Mouse (Mus musculus) megakaryocyte-erythroid progenitor cell, adult 5-6 weeks (primary cell): Measurements from ENCODE around the gene Elovl6. TPM values are rescaled to one million over a fixed set of nuclear protein-coding genes. Genes with fewer than 3 reads are reported as not detected.

Experiments used
- ATAC-seq: replicated peaks from 2 replicates; pipeline ENCODE4 v1.8.0; 2016; ENCODE audit warnings: mild to moderate bottlenecking, inconsistent platforms; ENCODE audit not compliant: severe bottlenecking, poor library complexity, low FRiP score, low TSS enrichment
- total RNA-seq, 2 experiments: library from RNA; stranded (forward) in 1 of 2; stranded (reverse) in 1 of 2; fragments of 200-1000, 215-1000 nt in 1 of 2; fragments of >200 nt in 1 of 2; fragmentation: Nextera tagmentation in 1 of 2; gene quantifications; 2 replicates each; pipeline ENCODE4 v1.2.3; 2014 to 2017

Gene Elovl6
- total RNA-seq, 2 experiments from 2014 or later = 15.8 to 19.4 TPM

- no peak for ATAC-seq
These were observed 58.5 kb downstream of the Elovl6 start for GRCm38 (mm10) chr3:129590548-129591226.

GRCm38 (mm10) chr3:129591251-129591650 lies 59.1 kb downstream of the Elovl6 start:
- no peak for ATAC-seq

- ATAC-seq = no peak
These were observed 59.6 kb downstream of the Elovl6 start for GRCm38 (mm10) chr3:129591761-129592160.

GRCm38 (mm10) chr3:129593001-129593400 lies 60.8 kb downstream of the Elovl6 start:
- no peak for ATAC-seq

- no peak for ATAC-seq
These were observed 61.6 kb downstream of the Elovl6 start for GRCm38 (mm10) chr3:129593735-129594134.

GRCm38 (mm10) chr3:129596098-129596497 lies 63.9 kb downstream of the Elovl6 start:
- ATAC-seq = no peak

- ATAC-seq = peak; percentile 55; the same call in 1 of the 2 replicates
These were observed 70.1 kb downstream of the Elovl6 start for GRCm38 (mm10) chr3:129602289-129602688.

- no peak for ATAC-seq
These were observed 73.3 kb downstream of the Elovl6 start for GRCm38 (mm10) chr3:129605487-129605886.

- no peak for ATAC-seq
These were observed 73.8 kb downstream of the Elovl6 start for GRCm38 (mm10) chr3:129605934-129606333.

- ATAC-seq = peak; percentile 42; the same call in 1 of the 2 replicates
These were observed 79.5 kb downstream of the Elovl6 start for GRCm38 (mm10) chr3:129611626-129612025.

GRCm38 (mm10) chr3:129612311-129613097 lies 80.3 kb downstream of the Elovl6 start:
- ATAC-seq = 0 out of 2 replicates have a peak, but pooled peaks have one; percentile 27

GRCm38 (mm10) chr3:129613756-129614155 lies 81.6 kb downstream of the Elovl6 start:
- ATAC-seq = peak; percentile 60

GRCm38 (mm10) chr3:129614216-129614615 lies 82.1 kb downstream of the Elovl6 start:
- ATAC-seq = no peak

- no peak for ATAC-seq
These were observed 85.3 kb downstream of the Elovl6 start for GRCm38 (mm10) chr3:129617450-129617849.

- no peak for ATAC-seq
These were observed 87.1 kb downstream of the Elovl6 start for GRCm38 (mm10) chr3:129619194-129619775.

GRCm38 (mm10) chr3:129620802-129621201 lies 88.6 kb downstream of the Elovl6 start:
- peak; percentile 72 for ATAC-seq

GRCm38 (mm10) chr3:129621255-129621654 lies 89.1 kb downstream of the Elovl6 start:
- peak; percentile 72 for ATAC-seq

- ATAC-seq = no peak
These were observed 90.0 kb downstream of the Elovl6 start for GRCm38 (mm10) chr3:129622120-129622519.

- ATAC-seq = no peak
These were observed 90.5 kb downstream of the Elovl6 start for GRCm38 (mm10) chr3:129622705-129623104.

- no peak for ATAC-seq
These were observed 92.1 kb downstream of the Elovl6 start for GRCm38 (mm10) chr3:129624193-129624805.
